Mouse (Mus musculus): Measurements from ENCODE around the gene Fbxl8. TPM values are rescaled to one million over a fixed set of nuclear protein-coding genes. Genes with fewer than 3 reads are reported as not detected.
A peak's percentile ranks its signal among the peaks of the same experiment; 100 is the strongest.
"Not testable (repeated sequence)": the region's sequence is repeated elsewhere in the genome, so short reads cannot be mapped to it uniquely, and the experiment has no call there.

Fbxl8 gene
- total RNA-seq, 2 experiments from 2014 or later, result 0.52 to 1.1 TPM

- DNase-seq (ENCODE audit: low spot score in 2 of 2), result no peak
Observed at GRCm38 (mm10) chr8:105281821-105282220, 17.4 kb downstream of the Fbxl8 start.

- no peak for DNase-seq (ENCODE audit: low spot score in 2 of 2)
Observed at GRCm38 (mm10) chr8:105282239-105282638, 17.8 kb downstream of the Fbxl8 start.

- no peak for DNase-seq (ENCODE audit: low spot score in 2 of 2)
Observed at GRCm38 (mm10) chr8:105283074-105283473, 18.6 kb downstream of the Fbxl8 start.

- DNase-seq (ENCODE audit: low spot score in 2 of 2), result no peak
Observed at GRCm38 (mm10) chr8:105285514-105285913, 21.1 kb downstream of the Fbxl8 start.

- no peak for DNase-seq (ENCODE audit: low spot score in 2 of 2)
Observed at GRCm38 (mm10) chr8:105286907-105287306, 22.5 kb downstream of the Fbxl8 start.

- no peak for DNase-seq (ENCODE audit: low spot score in 2 of 2)
Observed at GRCm38 (mm10) chr8:105288231-105288630, 23.8 kb downstream of the Fbxl8 start.

- peak; percentile 96 to 97 for DNase-seq (ENCODE audit: low spot score in 2 of 2)
Observed at GRCm38 (mm10) chr8:105288958-105289732, 24.7 kb downstream of the Fbxl8 start.

- peak in 1 of 2 experiments; percentile 43 for DNase-seq (ENCODE audit: low spot score in 2 of 2)
Observed at GRCm38 (mm10) chr8:105289805-105290460, 25.5 kb downstream of the Fbxl8 start, which contains the start of gene 4931428F04Rik. TSS of gene 4931428F04Rik (minus strand) at chr8:105289864.

GRCm38 (mm10) chr8:105290554-105291314, 26.3 kb downstream of the Fbxl8 start:
- peak; percentile 78 to 81 for DNase-seq (ENCODE audit: low spot score in 2 of 2)

- DNase-seq (ENCODE audit: low spot score in 2 of 2), result not testable (repeated sequence)
Observed at GRCm38 (mm10) chr8:105291364-105291763, 26.9 kb downstream of the Fbxl8 start.

GRCm38 (mm10) chr8:105291802-105292201, 27.4 kb downstream of the Fbxl8 start:
- DNase-seq (ENCODE audit: low spot score in 2 of 2), result not testable (repeated sequence)

GRCm38 (mm10) chr8:105292471-105292870, 28.0 kb downstream of the Fbxl8 start:
- DNase-seq (ENCODE audit: low spot score in 2 of 2), result no peak

- no peak for DNase-seq (ENCODE audit: low spot score in 2 of 2)
Observed at GRCm38 (mm10) chr8:105293405-105293804, 29.0 kb downstream of the Fbxl8 start.

GRCm38 (mm10) chr8:105294776-105295175, 30.3 kb downstream of the Fbxl8 start:
- DNase-seq (ENCODE audit: low spot score in 2 of 2), result no peak

GRCm38 (mm10) chr8:105295256-105295655, 30.8 kb downstream of the Fbxl8 start:
- DNase-seq (ENCODE audit: low spot score in 2 of 2), result no peak

GRCm38 (mm10) chr8:105295895-105296573, 31.6 kb downstream of the Fbxl8 start, which contains the start of gene Exoc3l:
TSS of gene Exoc3l (minus strand) at chr8:105296101.
- DNase-seq (ENCODE audit: low spot score in 2 of 2), result no peak

GRCm38 (mm10) chr8:105297511-105298192, 33.2 kb downstream of the Fbxl8 start, which contains the start of gene E2f4:
TSS of gene E2f4 (plus strand) at chr8:105297663.
- peak; percentile 88 to 94 for DNase-seq (ENCODE audit: low spot score in 2 of 2)

- no peak for DNase-seq (ENCODE audit: low spot score in 2 of 2)
Observed at GRCm38 (mm10) chr8:105298351-105299252, 34.2 kb downstream of the Fbxl8 start.

GRCm38 (mm10) chr8:105299962-105300361, 35.5 kb downstream of the Fbxl8 start:
- no peak for DNase-seq (ENCODE audit: low spot score in 2 of 2)

Data from layer of hippocampus, postnatal 14 days (tissue).